Mouse (Mus musculus) naive thymus-derived CD4-positive, alpha-beta T cell, adult 5 months (primary cell): ENCODE results near the gene Cd160. TPM values are rescaled to one million over a fixed set of nuclear protein-coding genes. Genes with fewer than 3 reads are reported as not detected.

ENCODE experiments used
- polyA plus RNA-seq: library from polyadenylated mRNA; unstranded; fragments of 100-300 nt; shearing (Covaris generic); gene quantifications from one replicate; pipeline ENCODE4 v1.2.1, GENCODE M21; 2017

Cd160 gene
- 3.5 TPM for polyA plus RNA-seq

GRCm38 (mm10) chr3:96828984-96829383, at the start of gene Cd160, which contains the start of gene Pdzk1:
TSS of gene Cd160 (minus strand) at chr3:96829351.
TSS of gene Pdzk1 (plus strand) at chr3:96829284.

Other genes with a start within 250 kb of the Cd160 start
- gene Polr3gl, start 235.2 kb downstream of the Cd160 start, polyA plus RNA-seq = 23.8 TPM
- gene Ankrd34a, start 232.7 kb downstream of the Cd160 start, polyA plus RNA-seq = not detected
- not detected for gene Lix1l, start 228.2 kb downstream of the Cd160 start, polyA plus RNA-seq
- gene Rbm8a, start 199.4 kb downstream of the Cd160 start, polyA plus RNA-seq = 150 TPM
- gene Pex11b, start 194.0 kb downstream of the Cd160 start, polyA plus RNA-seq = 31.2 TPM
- gene Gm42957, start 193.9 kb downstream of the Cd160 start, polyA plus RNA-seq = 0.14 TPM
- gene Itga10, start 183.8 kb downstream of the Cd160 start, polyA plus RNA-seq = 0.29 TPM
- not detected for gene Ankrd35, start 159.2 kb downstream of the Cd160 start, polyA plus RNA-seq
- gene Pias3, start 133.0 kb downstream of the Cd160 start, polyA plus RNA-seq = 8.3 TPM
- 0.53 TPM for gene Nudt17, start 120.8 kb downstream of the Cd160 start, polyA plus RNA-seq
- gene Polr3c, start 101.7 kb downstream of the Cd160 start, polyA plus RNA-seq = 63.3 TPM
- gene Rnf115, start 101.7 kb downstream of the Cd160 start, polyA plus RNA-seq = 111 TPM
- gene Pdzk1, start 67 bp downstream of the Cd160 start, polyA plus RNA-seq = not detected
- gene Gja5, start 75.3 kb upstream of the Cd160 start, polyA plus RNA-seq = 0.31 TPM
- gene Gpr89, start 76.0 kb upstream of the Cd160 start, polyA plus RNA-seq = 21.7 TPM
- gene Gja8, start 96.7 kb upstream of the Cd160 start, polyA plus RNA-seq = not detected